Mouse (Mus musculus) thymus, adult 2 months (tissue): ENCODE results near the gene Pdk4.

Source experiments
- CTCF ChIP-seq: fragments of 200-500 bp; IDR thresholded peaks from 2 replicates; pipeline ENCODE4 v1.5.1; 2012; ENCODE audit warnings: mild to moderate bottlenecking, control low read depth, low read length, moderate library complexity, borderline replicate concordance; ENCODE audit not compliant: control insufficient read depth, poor library complexity, insufficient read depth; ENCODE audit errors: extremely low read depth
- POLR2A ChIP-seq: fragments of 200-500 bp; IDR thresholded peaks from 2 replicates; pipeline ENCODE4 v1.6.1; 2012; ENCODE audit warnings: mild to moderate bottlenecking, low read length, control low read depth, moderate library complexity; ENCODE audit not compliant: control insufficient read depth, poor library complexity, insufficient read depth; ENCODE audit errors: extremely low read depth

GRCm38 (mm10) chr6:5441221-5441620 is 54.9 kb downstream of the Pdk4 start:
- TF ChIP-seq CTCF (no peak), POLR2A (no peak)
